Mouse (Mus musculus): Measurements from ENCODE around the gene Cecr2. TPM values are rescaled to one million over a fixed set of nuclear protein-coding genes. Genes with fewer than 3 reads are reported as not detected.

The Cecr2 gene
- 4.8 and 6.4 TPM in 2 replicates for polyA plus RNA-seq (2016; fragmentation: Nextera tagmentation; extraction: Ambion mirVana)

DNA sequence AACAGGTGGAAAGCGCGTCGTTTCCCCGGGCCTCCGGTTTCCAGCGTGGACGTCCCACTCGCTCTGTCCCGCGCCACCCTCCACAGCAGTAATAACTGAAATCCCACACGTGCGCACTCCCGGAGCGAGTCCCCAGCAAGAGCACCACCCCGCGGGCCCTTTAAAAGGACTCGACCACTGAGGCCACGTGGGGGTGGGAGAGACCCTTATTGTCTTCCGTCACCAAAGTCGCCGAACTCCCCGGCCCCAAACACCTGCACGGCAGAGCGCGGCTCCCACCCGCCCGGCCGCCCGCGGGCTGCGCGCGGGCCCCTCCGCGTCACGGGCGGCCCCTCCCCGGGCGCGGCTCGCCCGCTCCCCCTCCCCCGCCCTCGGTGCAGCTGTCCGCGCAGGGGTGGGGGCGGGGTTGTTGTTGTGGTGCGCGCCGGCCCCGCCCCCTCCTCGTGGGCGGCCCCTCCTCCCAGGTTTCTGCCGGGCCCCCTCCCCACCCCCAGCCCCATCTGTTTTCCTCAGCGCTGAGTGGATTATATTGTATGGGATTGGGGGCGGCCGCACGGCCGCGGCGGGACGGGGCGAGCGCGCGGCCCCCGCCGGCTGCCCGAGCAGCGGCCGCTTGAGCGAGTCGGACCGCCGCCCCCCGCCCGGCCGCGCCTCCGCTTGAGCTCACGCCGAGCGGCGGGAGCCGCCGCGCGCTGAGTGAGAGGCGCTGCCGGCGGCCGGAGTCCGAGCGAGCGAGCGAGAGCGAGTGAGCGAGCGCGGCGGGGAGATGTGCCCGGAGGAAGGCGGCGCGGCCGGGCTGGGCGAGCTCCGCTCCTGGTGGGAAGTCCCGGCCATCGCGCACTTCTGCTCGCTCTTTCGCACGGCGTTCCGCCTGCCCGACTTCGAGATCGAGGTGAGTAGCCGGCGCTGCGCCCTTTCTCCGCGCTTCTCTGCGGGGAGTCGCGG is at the start of gene Cecr2:
Gene Cecr2, plus strand, starts transcription at position 554 of the 945 bp plus-strand sequence.
- Histone ChIP-seq H3K4me1 (peaks cover 6% of the 10 kb centered on the region; the same call in 1 of the 2 replicates), H3K9ac (peak within 1 kb of the TSS; percentile 85), H3K27ac (peak within 1 kb of the TSS; percentile 98), H3K4me2 (replicated peaks) (peak within 1 kb of the TSS; percentile 95), H3K36me3 (no peaks in the 10 kb centered on the region), H3K4me3 (peak within 1 kb of the TSS; percentile 79), H3K9me3 (no peaks in the 10 kb centered on the region), H3K27me3 (no peaks in the 10 kb centered on the region)
- WGBS, result under 1% methylated on average over 83 of the region's 127 CpGs
- ATAC-seq (ENCODE audit: insufficient number of reproducible peaks, insufficient read depth, low FRiP score, low TSS enrichment), result peak; percentile 85

GRCm38 (mm10) chr6:120617586-120617985 is 48.6 kb upstream of the Cecr2 start:
- Histone ChIP-seq H3K9ac (no peak overlapping the region), H3K4me3 (no peak overlapping the region), H3K27ac (no peak overlapping the region), H3K27me3 (no peaks in the 10 kb centered on the region), H3K9me3 (no peaks in the 10 kb centered on the region), H3K4me1 (no peaks in the 10 kb centered on the region), H3K4me2 (replicated peaks) (no peak overlapping the region), H3K36me3 (no peaks in the 10 kb centered on the region)
- 78% methylated on average over 5 of the region's 5 CpGs for WGBS
- ATAC-seq (ENCODE audit: insufficient number of reproducible peaks, insufficient read depth, low FRiP score, low TSS enrichment), result no peak

DNA sequence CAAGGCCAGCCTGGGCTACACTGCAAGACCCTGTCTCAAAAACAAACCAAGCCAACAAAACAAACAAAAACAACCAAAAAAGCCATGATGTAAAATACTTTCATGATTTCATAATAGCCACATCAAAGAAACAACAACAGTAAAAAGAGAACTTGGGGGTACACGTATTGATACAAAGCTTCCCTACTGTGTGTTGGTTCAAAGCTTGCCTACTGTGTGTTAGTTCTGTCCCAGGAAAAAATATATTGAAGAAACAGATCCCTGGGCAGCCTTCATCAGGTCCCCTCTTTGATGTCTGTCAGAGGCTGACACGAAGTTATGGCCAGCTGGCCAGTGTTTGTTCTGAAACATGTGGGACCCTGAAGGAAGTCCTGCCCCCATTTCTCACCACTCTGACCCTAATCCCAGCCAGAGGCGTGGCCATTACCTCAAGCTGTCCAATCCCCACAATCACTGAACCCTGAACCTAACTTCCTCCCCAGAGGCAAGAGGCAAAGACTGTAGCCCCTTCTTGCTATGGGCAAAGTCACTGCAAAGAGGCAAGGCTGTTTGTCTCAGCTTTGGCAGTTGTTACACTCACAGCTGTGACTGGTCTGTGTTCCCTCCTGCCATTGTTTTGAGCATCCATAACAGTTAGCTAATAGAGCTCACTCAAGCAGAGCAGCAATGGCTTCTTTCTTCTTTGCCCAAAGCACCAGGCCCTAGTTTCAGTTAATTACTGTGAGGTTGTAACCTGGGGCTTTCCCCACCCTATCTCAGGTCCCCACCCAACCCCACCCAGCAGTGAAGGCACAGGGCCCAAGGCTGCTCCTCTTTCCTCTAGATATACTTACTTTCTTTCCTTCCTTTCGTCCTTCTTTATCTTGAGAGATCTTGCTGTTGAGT is 47.4 kb upstream of the Cecr2 start:
- H3K27ac ChIP-seq, result no peak overlapping the region
- no peaks in the 10 kb centered on the region for H3K4me1 ChIP-seq
- no peaks in the 10 kb centered on the region for H3K9me3 ChIP-seq
- H3K36me3 ChIP-seq, result no peaks in the 10 kb centered on the region
- H3K9ac ChIP-seq, result no peak overlapping the region
- no peak overlapping the region for H3K4me3 ChIP-seq
- H3K27me3 ChIP-seq, result no peaks in the 10 kb centered on the region
- H3K4me2 ChIP-seq (replicated peaks), result no peak overlapping the region
- ATAC-seq (ENCODE audit: insufficient number of reproducible peaks, insufficient read depth, low FRiP score, low TSS enrichment), result no peak
- WGBS, result 69% methylated on average over 4 of the region's 4 CpGs

DNA sequence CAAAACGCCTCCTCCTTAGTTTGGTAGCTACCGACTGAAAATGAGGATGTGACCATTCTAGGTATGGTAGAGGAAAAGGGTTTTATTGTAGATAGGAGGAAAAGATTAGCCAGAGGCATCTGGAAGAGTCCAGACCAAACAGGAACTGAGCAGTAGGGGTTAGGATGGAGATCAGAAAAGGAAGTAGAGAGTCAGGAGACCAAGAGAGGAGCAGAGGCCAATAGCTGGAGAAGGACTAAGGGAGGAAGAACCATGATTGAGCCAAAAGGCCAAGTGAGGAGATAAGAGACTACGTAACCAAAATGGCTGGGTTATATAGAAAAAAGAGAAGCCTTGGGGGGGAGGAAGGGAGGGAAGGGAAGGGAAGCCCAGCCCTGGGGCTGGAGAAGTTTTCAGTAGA is 46.0 kb upstream of the Cecr2 start:
- WGBS, result 86% methylated on average over 3 of the region's 3 CpGs
- Histone ChIP-seq H3K27ac (no peak overlapping the region), H3K9me3 (no peaks in the 10 kb centered on the region), H3K4me1 (no peaks in the 10 kb centered on the region), H3K9ac (no peak overlapping the region), H3K36me3 (no peaks in the 10 kb centered on the region), H3K4me3 (no peak overlapping the region), H3K4me2 (replicated peaks) (no peak overlapping the region), H3K27me3 (no peaks in the 10 kb centered on the region)
- ATAC-seq (ENCODE audit: insufficient number of reproducible peaks, insufficient read depth, low FRiP score, low TSS enrichment), result no peak

- Histone ChIP-seq H3K4me3 (no peak overlapping the region), H3K27ac (no peak overlapping the region), H3K27me3 (no peaks in the 10 kb centered on the region), H3K9me3 (no peaks in the 10 kb centered on the region), H3K36me3 (no peaks in the 10 kb centered on the region), H3K4me1 (no peaks in the 10 kb centered on the region), H3K9ac (no peak overlapping the region), H3K4me2 (replicated peaks) (no peak overlapping the region)
- 54% methylated on average over 8 of the region's 8 CpGs for WGBS
- no peak for ATAC-seq (ENCODE audit: insufficient number of reproducible peaks, insufficient read depth, low FRiP score, low TSS enrichment)
These were observed 41.1 kb upstream of the Cecr2 start for GRCm38 (mm10) chr6:120625081-120625480.

DNA sequence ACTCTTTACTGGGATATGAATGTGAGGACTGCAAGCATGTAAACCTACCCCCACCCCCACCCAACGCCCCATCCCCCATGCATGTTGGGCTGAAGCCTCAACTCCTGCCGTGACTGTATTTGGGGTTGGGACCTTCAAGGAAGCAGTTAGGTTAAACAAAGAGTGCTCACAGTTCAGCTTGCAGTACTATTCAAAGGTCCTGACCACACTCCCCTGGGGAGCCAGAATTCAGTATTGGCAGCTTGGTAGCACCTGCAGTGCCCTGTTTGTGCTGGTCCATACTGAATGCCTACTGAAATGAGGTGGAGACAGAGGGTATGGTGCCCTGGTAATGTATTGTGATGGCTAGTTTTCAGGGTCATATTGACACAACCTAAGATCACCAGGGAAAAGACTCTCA is 39.1 kb upstream of the Cecr2 start:
- no peaks in the 10 kb centered on the region for H3K27me3 ChIP-seq
- H3K36me3 ChIP-seq, result no peaks in the 10 kb centered on the region
- no peaks in the 10 kb centered on the region for H3K9me3 ChIP-seq
- H3K4me3 ChIP-seq, result no peak overlapping the region
- no peak for ATAC-seq (ENCODE audit: insufficient number of reproducible peaks, insufficient read depth, low FRiP score, low TSS enrichment)
- no peak overlapping the region for H3K27ac ChIP-seq
- WGBS, result 53% methylated on average over 2 of the region's 2 CpGs
- H3K4me2 ChIP-seq (replicated peaks), result no peak overlapping the region
- no peak overlapping the region for H3K9ac ChIP-seq
- no peaks in the 10 kb centered on the region for H3K4me1 ChIP-seq

DNA sequence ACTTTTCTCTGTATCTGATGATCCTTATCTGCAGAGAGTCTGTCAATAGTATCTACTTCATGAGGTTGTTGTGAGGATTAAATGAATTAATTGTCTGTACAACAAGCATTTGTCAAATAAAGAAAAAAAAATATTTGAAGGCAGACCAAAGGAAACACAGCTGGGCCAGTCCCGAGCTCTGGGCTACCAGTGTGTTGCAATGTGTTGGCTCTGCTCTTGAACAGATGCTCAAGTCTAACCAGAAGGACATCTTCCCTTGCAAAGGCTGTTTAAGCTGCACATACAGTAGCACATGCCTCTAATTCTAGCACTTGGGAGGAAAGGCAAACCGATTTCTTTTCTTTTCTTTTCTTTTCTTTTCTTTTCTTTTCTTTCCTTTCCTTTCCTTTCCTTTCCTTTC is 37.2 kb upstream of the Cecr2 start:
- Histone ChIP-seq H3K4me3 (no peak overlapping the region), H3K4me1 (no peaks in the 10 kb centered on the region), H3K9me3 (no peaks in the 10 kb centered on the region), H3K27me3 (no peaks in the 10 kb centered on the region), H3K4me2 (replicated peaks) (no peak overlapping the region), H3K27ac (no peak overlapping the region), H3K9ac (no peak overlapping the region), H3K36me3 (no peaks in the 10 kb centered on the region)
- 77% methylated on average over 2 of the region's 2 CpGs for WGBS
- no peak for ATAC-seq (ENCODE audit: insufficient number of reproducible peaks, insufficient read depth, low FRiP score, low TSS enrichment)

- Histone ChIP-seq H3K4me2 (replicated peaks) (no peak overlapping the region), H3K9me3 (no peaks in the 10 kb centered on the region), H3K27ac (no peak overlapping the region), H3K4me3 (no peak overlapping the region), H3K27me3 (no peaks in the 10 kb centered on the region), H3K36me3 (no peaks in the 10 kb centered on the region), H3K9ac (no peak overlapping the region), H3K4me1 (no peaks in the 10 kb centered on the region)
- no peak for ATAC-seq (ENCODE audit: insufficient number of reproducible peaks, insufficient read depth, low FRiP score, low TSS enrichment)
- 83% methylated on average over 8 of the region's 8 CpGs for WGBS
These were observed 30.7 kb upstream of the Cecr2 start for GRCm38 (mm10) chr6:120635391-120636028.

DNA sequence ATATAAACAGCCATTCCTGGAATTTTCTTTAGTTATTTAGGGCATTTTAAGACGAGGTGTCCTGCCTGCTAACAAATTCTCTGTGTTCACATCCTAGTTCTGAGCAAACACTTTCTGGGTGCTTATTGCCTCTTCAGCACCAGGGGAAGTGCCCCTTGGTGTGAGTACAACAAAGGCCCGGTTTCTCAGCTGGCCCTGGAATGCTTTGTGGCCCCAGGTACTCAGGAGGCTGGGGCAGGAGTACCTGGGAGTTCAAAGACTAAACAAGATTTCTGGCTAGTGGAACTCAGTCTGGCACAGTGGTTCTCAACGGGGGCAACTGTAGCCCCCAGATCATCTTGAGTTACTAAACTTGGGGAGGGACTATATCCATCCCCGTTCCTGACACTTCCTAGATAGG is 26.6 kb upstream of the Cecr2 start:
- 31% methylated on average over 4 of the region's 4 CpGs for WGBS
- no peak for ATAC-seq (ENCODE audit: insufficient number of reproducible peaks, insufficient read depth, low FRiP score, low TSS enrichment)
- Histone ChIP-seq H3K27ac (no peak overlapping the region), H3K4me1 (no peaks in the 10 kb centered on the region; the same call in 1 of the 2 replicates), H3K9me3 (no peaks in the 10 kb centered on the region), H3K4me2 (replicated peaks) (no peak overlapping the region), H3K9ac (no peak overlapping the region), H3K27me3 (no peaks in the 10 kb centered on the region), H3K4me3 (no peak overlapping the region), H3K36me3 (no peaks in the 10 kb centered on the region)

- H3K9me3 ChIP-seq, result no peaks in the 10 kb centered on the region
- no peak overlapping the region for H3K27ac ChIP-seq
- H3K4me1 ChIP-seq, result no peaks in the 10 kb centered on the region; the same call in 1 of the 2 replicates
- no peak overlapping the region for H3K9ac ChIP-seq
- 89% methylated on average over 11 of the region's 11 CpGs for WGBS
- no peaks in the 10 kb centered on the region for H3K36me3 ChIP-seq
- no peaks in the 10 kb centered on the region for H3K27me3 ChIP-seq
- H3K4me2 ChIP-seq (replicated peaks), result no peak overlapping the region
- no peak overlapping the region for H3K4me3 ChIP-seq
- ATAC-seq (ENCODE audit: insufficient number of reproducible peaks, insufficient read depth, low FRiP score, low TSS enrichment), result no peak
These were observed 24.2 kb upstream of the Cecr2 start for GRCm38 (mm10) chr6:120641866-120642378.

- Histone ChIP-seq H3K4me1 (no peaks in the 10 kb centered on the region; the same call in 1 of the 2 replicates), H3K27me3 (no peaks in the 10 kb centered on the region), H3K9ac (no peak overlapping the region), H3K27ac (no peak overlapping the region), H3K9me3 (no peaks in the 10 kb centered on the region), H3K4me2 (replicated peaks) (no peak overlapping the region), H3K36me3 (no peaks in the 10 kb centered on the region), H3K4me3 (no peak overlapping the region)
- no peak for ATAC-seq (ENCODE audit: insufficient number of reproducible peaks, insufficient read depth, low FRiP score, low TSS enrichment)
- WGBS, result 54% methylated on average over 7 of the region's 7 CpGs
These were observed 22.4 kb upstream of the Cecr2 start for GRCm38 (mm10) chr6:120643776-120644175.
